Mouse (Mus musculus) hindbrain, embryonic 11.5 days (tissue): ENCODE data around the gene Cc2d1a. TPM values are rescaled to one million over a fixed set of nuclear protein-coding genes. Genes with fewer than 3 reads are reported as not detected.

Experiments
- ATAC-seq: fragments of 200-750 bp; cut with Nextera tagmentation; 2 replicates; pipeline ENCODE4 v1.8.0; 2017; ENCODE audit warnings: mild to moderate bottlenecking, moderate TSS enrichment, moderate library complexity; ENCODE audit not compliant: low FRiP score
- DNase-seq: peaks from one replicate; pipeline ENCODE4 v3.0.0-alpha.2; 2015; ENCODE audit warnings: low spot score
- H3K27ac ChIP-seq: fragments of 300-500 bp; sonication (generic); 2 replicates; pipeline ENCODE4 v1.5.1; 2014; ENCODE audit warnings: mild to moderate bottlenecking, low read depth, low read length
- H3K27me3 ChIP-seq: fragments of 300-500 bp; sonication (generic); 2 replicates; pipeline ENCODE4 v1.6.1; 2014; ENCODE audit warnings: mild to moderate bottlenecking, low read length, moderate library complexity, mixed read lengths; ENCODE audit not compliant: control insufficient read depth, insufficient read depth
- H3K36me3 ChIP-seq: fragments of 300-500 bp; sonication (generic); 2 replicates; pipeline ENCODE4 v1.6.1; 2014; ENCODE audit warnings: mild to moderate bottlenecking, low read length, moderate library complexity, mixed read lengths; ENCODE audit not compliant: control insufficient read depth, insufficient read depth
- H3K4me1 ChIP-seq: fragments of 300-500 bp; sonication (generic); replicated peaks from 2 replicates; pipeline ENCODE4 v1.6.1; 2014; ENCODE audit warnings: low read length, mixed read lengths; ENCODE audit not compliant: control insufficient read depth, insufficient read depth
- H3K4me2 ChIP-seq: fragments of 300-500 bp; sonication (generic); replicated peaks from 2 replicates; pipeline ENCODE4 v1.6.1; 2014; ENCODE audit warnings: mild to moderate bottlenecking, low read depth, low read length
- H3K4me3 ChIP-seq: fragments of 300-500 bp; sonication (generic); 2 replicates; pipeline ENCODE4 v1.5.1; 2014; ENCODE audit warnings: low read depth, low read length
- H3K9ac ChIP-seq: fragments of 300-500 bp; sonication (generic); 2 replicates; pipeline ENCODE4 v1.6.1; 2014; ENCODE audit warnings: low read depth, low read length
- H3K9me3 ChIP-seq: fragments of 300-500 bp; sonication (generic); 2 replicates; pipeline ENCODE4 v1.6.1; 2016; ENCODE audit warnings: low read length; ENCODE audit not compliant: control insufficient read depth
- WGBS: fragments of 180-500 bp; shearing (Covaris S2); extraction: QIAGEN DNeasy Blood & Tissue Kit; methylation state at CpG from one replicate; pipeline ENCODE4 v1.1.7; 2014; 5-methylcytosine and 5-hydroxymethylcytosine counted together
- polyA plus RNA-seq: library from polyadenylated mRNA; unstranded; fragments of >200 nt; fragmentation: Nextera tagmentation; extraction: Ambion mirVana; gene quantifications from 2 replicates; pipeline ENCODE4 v1.2.1, GENCODE M21; 2014

Gene Cc2d1a
- polyA plus RNA-seq = 8.5 and 8.8 TPM in 2 replicates

DNA sequence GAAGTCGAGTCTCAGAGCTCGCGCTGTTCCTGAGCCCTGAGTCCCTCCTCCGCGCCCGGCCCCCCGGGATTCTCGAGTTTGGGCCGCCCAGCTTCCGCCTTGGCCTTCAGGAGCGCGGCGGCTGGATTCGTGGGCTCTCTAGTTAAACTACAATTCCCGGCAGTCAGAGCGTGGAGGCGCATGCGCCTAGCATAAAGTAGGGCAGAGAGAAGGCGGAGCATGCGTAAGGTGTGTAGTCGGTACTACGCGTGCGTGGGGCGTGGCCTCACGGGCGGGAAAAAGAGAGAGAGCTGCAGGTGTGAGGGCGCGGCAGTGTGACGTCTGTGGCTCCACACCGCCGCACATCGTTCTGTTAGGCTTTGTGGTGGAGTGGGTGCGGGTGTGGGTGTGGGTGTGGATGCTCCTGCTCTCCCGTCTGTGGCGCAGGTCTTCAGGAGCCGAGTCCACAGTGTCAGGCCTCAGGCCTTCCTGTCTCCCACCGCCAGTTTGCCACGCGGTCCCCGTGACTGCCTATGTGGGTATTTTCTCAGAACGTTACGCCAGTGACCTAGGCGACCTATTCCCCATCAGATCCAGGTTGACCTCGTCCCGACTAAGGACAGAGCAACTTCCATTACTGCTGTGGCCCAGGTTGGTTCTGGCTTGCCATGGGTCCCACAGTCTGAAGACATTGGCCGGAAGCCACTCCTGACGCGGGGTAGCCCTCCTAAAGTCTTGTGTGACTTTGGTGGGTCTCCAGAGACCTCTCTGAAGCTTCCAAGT, at the start of gene Cc2d1a, which contains the start of gene 4930432K21Rik:
TSS of gene Cc2d1a (minus strand) at position 168 of the 762 bp plus-strand sequence.
TSS of gene 4930432K21Rik (plus strand) at position 257 of the 762 bp plus-strand sequence.
- Histone ChIP-seq H3K4me2 (peak within 1 kb of the TSS; percentile 94), H3K27me3 (no peaks in the 10 kb centered on the region), H3K36me3 (0 out of 2 replicates have a peak, but pooled peaks cover 4% of the 10 kb centered on the region), H3K4me1 (no peaks in the 10 kb centered on the region), H3K9ac (peak within 1 kb of the TSS; percentile 68), H3K4me3 (peak within 1 kb of the TSS; percentile 54), H3K9me3 (no peaks in the 10 kb centered on the region), H3K27ac (no peak within 1 kb of the TSS)
- WGBS = 18% methylated on average over 49 of the region's 49 CpGs
- DNase-seq = peak; percentile 96
- peak; percentile 93 for ATAC-seq

DNA sequence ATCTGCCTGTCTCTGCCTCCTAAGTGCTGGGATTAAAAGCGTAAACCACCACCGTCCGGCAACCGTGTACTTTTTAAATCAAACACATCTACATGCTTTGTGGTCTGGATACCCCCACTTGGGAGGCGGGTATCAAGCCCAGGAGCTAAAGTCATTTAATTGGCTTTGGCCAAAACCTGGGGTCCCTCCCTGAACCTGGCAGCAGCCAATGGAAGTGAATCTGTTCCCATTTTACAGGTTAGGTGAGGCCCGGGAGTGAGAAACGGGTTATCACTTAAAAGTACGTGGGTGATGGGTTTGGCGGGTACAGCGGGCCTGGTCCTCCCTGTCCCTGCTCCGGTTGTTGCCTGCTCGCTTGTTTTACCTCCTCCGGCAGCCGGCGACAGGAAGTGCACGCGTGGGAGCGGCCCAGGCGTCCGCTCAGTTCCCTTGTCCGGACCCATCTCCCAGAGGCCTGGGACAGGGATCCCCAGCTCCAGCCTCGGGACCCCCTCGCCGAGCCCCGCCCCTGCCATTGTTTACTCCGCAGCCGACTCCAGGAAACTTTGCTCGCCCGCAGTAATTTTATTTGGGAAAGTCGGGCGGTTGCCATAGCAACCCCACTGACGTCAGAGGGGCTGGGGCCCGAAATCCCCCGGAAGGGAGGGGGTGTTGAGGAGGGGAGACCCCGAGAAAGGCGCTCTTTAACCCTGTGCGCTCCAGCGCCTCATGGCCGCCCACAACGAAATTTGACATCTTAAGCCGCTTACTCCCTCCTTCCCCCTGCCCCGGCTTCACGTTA, 49.6 kb upstream of the Cc2d1a start:
- 3% methylated on average over 43 of the region's 43 CpGs for WGBS
- Histone ChIP-seq H3K4me1 (peaks cover 24% of the 10 kb centered on the region), H3K4me3 (peak overlapping the region; percentile 34), H3K27me3 (peaks cover 6% of the 10 kb centered on the region; the same call in 1 of the 2 replicates), H3K4me2 (peak overlapping the region; percentile 63), H3K36me3 (no peaks in the 10 kb centered on the region), H3K9ac (peak overlapping the region; percentile 12), H3K9me3 (no peaks in the 10 kb centered on the region), H3K27ac (peak overlapping the region; percentile 88)
- ATAC-seq (peak; percentile 41), DNase-seq (peak; percentile 97)

DNA sequence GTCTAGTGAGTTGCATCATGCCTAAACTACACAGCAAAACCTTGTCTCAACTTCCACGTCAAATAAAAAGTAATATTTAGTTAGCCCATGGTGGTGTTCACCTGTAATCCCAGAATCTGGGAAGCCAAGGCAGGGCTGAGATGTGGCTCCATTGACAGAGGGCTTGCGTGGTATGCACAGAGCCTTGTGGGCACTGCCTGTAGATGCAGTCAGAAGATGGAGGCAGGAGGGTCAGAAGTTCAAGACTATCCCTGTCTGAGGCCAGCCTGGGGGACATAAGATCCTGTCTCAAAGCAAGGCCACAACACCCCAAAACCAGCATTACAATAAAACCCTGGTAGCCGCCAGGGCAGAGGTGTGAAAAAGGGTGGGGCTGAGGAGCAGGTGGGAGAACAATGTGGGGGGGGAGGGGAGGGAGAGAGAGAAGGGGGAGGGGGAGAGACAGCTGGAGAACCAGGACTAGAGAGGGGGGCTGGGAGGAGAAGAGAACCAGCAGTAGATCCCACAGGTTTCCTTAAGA, 46.5 kb upstream of the Cc2d1a start:
- DNase-seq = no peak
- H3K4me2 ChIP-seq = no peak overlapping the region
- H3K9ac ChIP-seq = no peak overlapping the region
- 71% methylated on average over 3 of the region's 3 CpGs for WGBS
- H3K27ac ChIP-seq = no peak overlapping the region
- H3K9me3 ChIP-seq = no peaks in the 10 kb centered on the region
- ATAC-seq = no peak
- H3K36me3 ChIP-seq = no peaks in the 10 kb centered on the region
- peaks cover 2% of the 10 kb centered on the region; the same call in 1 of the 2 replicates for H3K27me3 ChIP-seq
- H3K4me1 ChIP-seq = peaks cover 10% of the 10 kb centered on the region
- H3K4me3 ChIP-seq = no peak overlapping the region

DNA sequence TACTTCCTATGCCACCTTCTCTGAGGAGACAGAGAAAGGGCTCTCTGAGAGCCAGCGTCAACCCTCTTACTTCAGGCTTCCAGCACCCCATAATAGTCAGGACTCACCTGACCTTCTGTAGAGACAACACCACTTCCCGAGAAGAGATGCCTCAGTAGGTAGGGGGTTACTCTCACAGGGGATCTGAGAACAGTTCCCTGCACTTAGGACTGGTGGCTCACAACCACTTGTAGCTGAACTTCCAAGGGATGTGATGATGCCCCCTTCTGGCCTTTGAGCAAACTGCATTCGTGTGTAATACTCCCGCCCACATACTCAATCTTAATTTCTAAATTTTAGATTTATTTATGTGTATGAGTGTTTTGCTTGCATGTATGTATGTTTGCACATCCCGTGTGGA, 45.8 kb upstream of the Cc2d1a start:
- Histone ChIP-seq H3K9me3 (no peaks in the 10 kb centered on the region), H3K9ac (no peak overlapping the region), H3K27ac (no peak overlapping the region), H3K27me3 (peaks cover 2% of the 10 kb centered on the region; the same call in 1 of the 2 replicates), H3K36me3 (no peaks in the 10 kb centered on the region), H3K4me1 (peaks cover 7% of the 10 kb centered on the region), H3K4me3 (no peak overlapping the region), H3K4me2 (no peak overlapping the region)
- ATAC-seq (no peak), DNase-seq (no peak)
- WGBS = 78% methylated on average over 5 of the region's 5 CpGs

DNA sequence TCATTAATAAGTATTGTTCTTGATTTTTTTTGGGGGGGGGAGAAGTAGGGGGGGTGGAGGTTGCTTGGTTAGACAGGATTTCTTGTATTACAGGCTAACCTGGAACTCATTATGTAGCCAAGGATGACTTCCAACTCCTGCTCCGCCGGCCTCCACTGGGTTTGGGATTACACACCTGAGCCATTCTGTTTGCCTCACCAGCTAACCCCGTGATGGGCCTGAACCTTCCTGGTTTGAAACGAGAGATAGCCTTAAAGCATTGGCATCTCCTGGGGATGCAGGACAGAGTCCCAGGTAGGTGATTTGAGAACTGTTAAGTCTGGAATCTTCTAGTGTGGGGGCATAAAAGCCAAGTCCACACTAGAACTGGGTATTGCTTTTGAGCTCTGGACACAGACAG, 45.4 kb upstream of the Cc2d1a start:
- H3K36me3 ChIP-seq = no peaks in the 10 kb centered on the region
- ATAC-seq (no peak), DNase-seq (no peak)
- H3K27ac ChIP-seq = no peak overlapping the region
- H3K27me3 ChIP-seq = peaks cover 2% of the 10 kb centered on the region; the same call in 1 of the 2 replicates
- H3K4me3 ChIP-seq = no peak overlapping the region
- H3K4me1 ChIP-seq = peaks cover 5% of the 10 kb centered on the region
- no peaks in the 10 kb centered on the region for H3K9me3 ChIP-seq
- no peak overlapping the region for H3K4me2 ChIP-seq
- no peak overlapping the region for H3K9ac ChIP-seq
- WGBS = 69% methylated on average over 4 of the region's 4 CpGs

DNA sequence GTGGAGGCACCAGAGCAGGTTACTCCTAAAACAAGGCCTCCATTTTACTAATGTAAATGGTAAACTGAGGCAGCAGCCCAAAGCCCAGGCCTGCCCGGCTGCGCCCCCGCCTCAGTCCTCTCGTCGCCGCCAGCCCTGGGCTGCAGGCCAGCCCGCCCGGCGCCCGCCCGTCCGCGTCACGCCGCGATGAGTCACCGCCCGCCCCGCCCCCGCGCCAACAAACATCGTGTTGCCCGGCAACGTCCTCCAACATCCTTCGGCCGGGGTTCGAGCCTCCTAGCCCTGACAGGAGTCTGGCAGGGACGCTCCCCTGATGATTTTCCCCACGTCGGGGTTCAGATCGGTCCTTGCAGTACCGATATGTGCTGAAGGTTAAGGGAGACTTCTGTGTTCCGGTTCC, 44.8 kb upstream of the Cc2d1a start:
- 3% methylated on average over 33 of the region's 33 CpGs for WGBS
- no peak overlapping the region for H3K9ac ChIP-seq

DNA sequence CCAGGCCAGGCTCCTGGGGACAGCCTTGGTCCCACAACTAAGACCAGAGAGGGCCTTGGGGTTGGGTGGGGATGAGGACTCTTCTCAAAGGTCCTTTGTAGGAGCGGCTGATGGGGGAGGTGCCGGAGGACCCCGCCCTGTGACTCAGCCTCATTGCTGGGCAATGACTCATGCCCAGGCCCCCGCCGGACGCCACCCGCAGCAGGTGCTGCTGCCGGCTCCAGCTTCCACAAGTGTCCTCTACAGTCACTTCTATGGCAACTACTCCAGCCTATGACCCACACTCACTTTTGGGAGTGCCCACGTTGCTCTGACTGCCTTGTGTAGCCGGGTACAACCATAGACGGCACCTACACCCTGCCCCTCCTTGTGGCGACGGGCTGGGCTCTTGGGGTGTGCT, 44.3 kb upstream of the Cc2d1a start:
- ATAC-seq (peak; percentile 40; the same call in 1 of the 2 replicates), DNase-seq (no peak)
- H3K4me1 ChIP-seq = no peaks in the 10 kb centered on the region; the same call in 1 of the 2 replicates
- no peak overlapping the region for H3K4me3 ChIP-seq
- H3K9me3 ChIP-seq = no peaks in the 10 kb centered on the region
- peaks cover 4% of the 10 kb centered on the region; the same call in 1 of the 2 replicates for H3K27me3 ChIP-seq
- no peaks in the 10 kb centered on the region for H3K36me3 ChIP-seq
- WGBS = 49% methylated on average over 13 of the region's 13 CpGs
- no peak overlapping the region for H3K4me2 ChIP-seq
- peak overlapping the region; percentile 48; the same call in 1 of the 2 replicates for H3K27ac ChIP-seq
- H3K9ac ChIP-seq = no peak overlapping the region

More for the DNA sequence above, 44.8 kb upstream of the Cc2d1a start:
- Histone ChIP-seq H3K36me3 (no peaks in the 10 kb centered on the region), H3K9me3 (no peaks in the 10 kb centered on the region), H3K4me2 (peak overlapping the region; percentile 21; the same call in 1 of the 2 replicates), H3K27ac (0 out of 2 replicates have a peak overlapping the region, but pooled peaks have one; percentile 48), H3K4me1 (no peaks in the 10 kb centered on the region; the same call in 1 of the 2 replicates), H3K4me3 (no peak overlapping the region), H3K27me3 (peaks cover 2% of the 10 kb centered on the region; the same call in 1 of the 2 replicates)
- DNase-seq = peak; percentile 79
- ATAC-seq = peak; percentile 41; the same call in 1 of the 2 replicates

DNA sequence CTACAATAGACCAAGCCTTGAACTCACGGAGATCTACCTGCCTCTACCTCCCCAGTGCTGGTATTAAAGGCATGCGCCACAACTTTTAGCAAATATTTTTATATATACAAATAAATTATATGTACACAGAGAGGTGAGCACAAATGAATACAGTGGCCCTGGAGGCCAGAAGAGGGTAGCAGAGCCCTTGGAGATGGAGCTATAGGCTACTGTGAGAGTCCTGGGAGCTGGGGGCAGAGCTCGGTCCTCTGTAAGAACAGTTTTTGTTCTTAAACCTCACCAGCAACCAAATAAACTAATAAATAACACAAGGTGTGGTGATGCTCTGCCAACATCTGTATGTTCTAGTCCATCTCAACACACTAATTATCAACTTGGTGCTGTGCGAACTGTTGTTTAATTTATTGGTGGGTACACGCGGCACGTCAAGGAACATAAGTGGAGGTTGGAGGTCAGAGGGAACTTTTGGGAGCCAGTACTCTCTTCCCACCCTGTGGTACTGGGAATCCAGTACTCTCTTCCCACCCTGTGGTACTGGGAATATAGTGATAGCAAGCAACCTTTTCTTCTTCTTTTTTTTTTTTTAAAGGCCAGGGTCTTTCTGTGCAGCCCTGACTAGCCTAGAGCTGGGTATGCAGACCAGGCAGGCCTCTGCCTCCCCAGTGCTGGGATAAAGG, 42.6 kb upstream of the Cc2d1a start:
- Histone ChIP-seq H3K27ac (no peak overlapping the region), H3K9me3 (no peaks in the 10 kb centered on the region), H3K27me3 (peaks cover 4% of the 10 kb centered on the region; the same call in 1 of the 2 replicates), H3K4me3 (no peak overlapping the region), H3K36me3 (no peaks in the 10 kb centered on the region), H3K9ac (no peak overlapping the region), H3K4me1 (no peaks in the 10 kb centered on the region; the same call in 1 of the 2 replicates), H3K4me2 (no peak overlapping the region)
- no peak for ATAC-seq
- WGBS = 94% methylated on average over 7 of the region's 7 CpGs
- DNase-seq = no peak
